Mouse (Mus musculus): ENCODE data around the gene Orc1. TPM values are rescaled to one million over a fixed set of nuclear protein-coding genes. Genes with fewer than 3 reads are reported as not detected.
A peak's percentile ranks its signal among the peaks of the same experiment; 100 is the strongest.

Gene Orc1
- total and polyA plus RNA-seq, 2 experiments from 2014 or later, result 0.27 to 0.78 TPM

DNA sequence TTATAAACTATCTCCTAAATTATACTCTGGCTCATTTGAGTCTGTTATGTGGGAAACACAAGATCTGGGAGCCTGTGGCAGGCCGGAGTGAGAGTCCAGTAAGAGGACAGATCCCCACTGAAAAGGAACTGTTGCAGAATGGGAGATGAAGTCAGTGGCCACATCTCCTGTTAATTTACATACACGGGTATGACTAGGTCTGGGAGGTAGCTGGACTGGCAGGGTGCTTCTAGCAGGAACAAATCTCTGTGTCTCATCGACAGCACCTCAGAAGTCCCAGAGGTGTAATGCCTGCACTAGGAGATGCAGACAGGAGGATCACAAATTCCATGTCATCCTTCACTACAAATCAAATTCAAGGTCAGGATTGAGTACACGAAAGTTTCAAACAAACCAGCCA, 39.4 kb downstream of the Orc1 start:
- 73% methylated on average over 4 of the region's 4 CpGs for WGBS
- H3K4me2 ChIP-seq (ENCODE audit: low read depth, low read length, poor library complexity, severe bottlenecking), result peak overlapping the region; percentile 70
- H3K9me3 ChIP-seq (ENCODE audit: low read length), result no peaks in the 10 kb centered on the region
- H3K27me3 ChIP-seq (ENCODE audit: insufficient read depth, low read length), result no peaks in the 10 kb centered on the region
- H3K27ac ChIP-seq (ENCODE audit: low read depth, low read length), result peak overlapping the region; percentile 97
- no peaks in the 10 kb centered on the region for H3K4me1 ChIP-seq (ENCODE audit: insufficient read depth, low read length)
- ATAC-seq (ENCODE audit: low FRiP score) (no peak), DNase-seq (ENCODE audit: low spot score) (no peak)
- TF ChIP-seq CTCF (IDR thresholded peaks at IDR 0.05), result no peak
- peak overlapping the region; percentile 93 for H3K9ac ChIP-seq (replicated peaks; ENCODE audit: low read length, poor library complexity, severe bottlenecking)
- peak overlapping the region; percentile 68; the same call in 1 of the 2 replicates for H3K4me3 ChIP-seq (ENCODE audit: low read depth, low read length)
- H3K36me3 ChIP-seq (ENCODE audit: insufficient read depth, low read length), result no peaks in the 10 kb centered on the region

DNA sequence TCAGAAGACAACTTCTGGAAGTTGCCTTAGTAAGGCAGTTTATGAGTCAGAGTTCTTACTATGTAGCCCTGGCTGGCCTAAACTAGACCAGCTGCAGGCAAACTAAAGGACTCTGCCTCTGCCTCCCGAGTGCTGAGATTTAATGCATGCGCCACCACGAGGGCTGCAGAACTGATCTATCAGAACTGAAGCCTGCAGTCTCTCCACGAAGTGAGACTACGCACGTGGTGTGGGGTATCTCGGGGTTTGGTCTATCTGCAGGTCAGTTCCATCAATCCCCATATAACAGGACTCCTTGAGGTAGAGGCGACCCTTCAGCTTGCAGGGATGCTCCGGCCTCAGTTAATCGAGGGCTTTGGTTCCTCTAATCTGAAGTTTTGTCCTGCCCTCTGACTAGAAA, 39.9 kb downstream of the Orc1 start:
- Histone ChIP-seq H3K27ac (ENCODE audit: low read depth, low read length) (peak overlapping the region; percentile 97), H3K36me3 (ENCODE audit: insufficient read depth, low read length) (no peaks in the 10 kb centered on the region)

DNA sequence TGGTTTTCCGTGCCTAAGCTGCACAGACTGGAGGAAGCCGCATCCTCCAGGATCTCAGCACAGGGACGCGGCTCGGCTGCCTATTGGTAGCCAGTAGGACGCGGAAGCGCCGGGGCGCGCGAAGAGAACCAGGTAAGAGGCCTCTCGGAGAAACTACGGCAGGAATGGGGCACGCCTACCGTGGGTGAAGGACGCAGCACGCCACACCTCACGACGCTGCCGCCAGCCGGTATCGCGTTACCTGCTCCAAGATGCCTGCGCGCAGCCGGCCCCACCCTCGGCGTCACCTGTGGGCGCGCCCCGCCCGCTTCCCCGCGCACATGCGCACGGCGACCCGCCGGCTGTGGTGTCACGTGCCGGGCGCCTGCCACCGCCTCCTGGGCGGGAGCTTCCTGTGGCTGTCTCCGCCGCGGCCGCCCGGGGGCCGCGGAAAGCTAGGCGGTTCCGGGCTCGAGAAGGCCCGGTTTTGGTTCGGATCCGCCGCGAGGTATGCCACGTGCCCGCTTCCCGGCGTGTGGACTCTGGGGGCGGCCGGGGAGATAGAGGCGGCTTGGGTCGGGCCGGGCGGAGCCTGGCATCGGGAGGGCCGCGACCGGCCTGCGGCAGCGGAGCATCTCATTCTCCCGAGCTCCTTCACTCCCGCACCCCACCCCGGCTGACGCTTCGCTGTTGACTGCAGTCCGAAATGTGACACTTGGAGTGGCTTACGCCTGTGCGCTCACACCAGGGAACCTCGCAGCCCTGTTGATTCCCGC, 40.5 kb downstream of the Orc1 start, which contains the start of gene Cc2d1b:
TSS of gene Cc2d1b (plus strand) at position 354 of the 755 bp plus-strand sequence.
- H3K4me1 ChIP-seq (ENCODE audit: insufficient read depth, low read length), result no peaks in the 10 kb centered on the region
- H3K9me3 ChIP-seq (ENCODE audit: low read length), result no peaks in the 10 kb centered on the region
- WGBS, result under 1% methylated on average over 71 of the region's 86 CpGs
- peak within 1 kb of the TSS; percentile 97 for H3K27ac ChIP-seq (ENCODE audit: low read depth, low read length)
- peak; percentile 94 for DNase-seq (ENCODE audit: low spot score)
- H3K4me2 ChIP-seq (ENCODE audit: low read depth, low read length, poor library complexity, severe bottlenecking), result peak within 1 kb of the TSS; percentile 70
- H3K36me3 ChIP-seq (ENCODE audit: insufficient read depth, low read length), result 0 out of 2 replicates have a peak, but pooled peaks cover 3% of the 10 kb centered on the region
- TF ChIP-seq CTCF (IDR thresholded peaks at IDR 0.05), result peak; percentile 22; the same call in 1 of the 2 replicates
- H3K9ac ChIP-seq (replicated peaks; ENCODE audit: low read length, poor library complexity, severe bottlenecking), result peak within 1 kb of the TSS; percentile 93
- no peaks in the 10 kb centered on the region for H3K27me3 ChIP-seq (ENCODE audit: insufficient read depth, low read length)
- ATAC-seq (ENCODE audit: low FRiP score), result peak; percentile 92
- peak within 1 kb of the TSS; percentile 68 for H3K4me3 ChIP-seq (ENCODE audit: low read depth, low read length)

More for the DNA sequence above, 39.9 kb downstream of the Orc1 start:
- ATAC-seq (ENCODE audit: low FRiP score), result peak; percentile 59
- Histone ChIP-seq H3K9ac (replicated peaks; ENCODE audit: low read length, poor library complexity, severe bottlenecking) (peak overlapping the region; percentile 93), H3K27me3 (ENCODE audit: insufficient read depth, low read length) (no peaks in the 10 kb centered on the region), H3K9me3 (ENCODE audit: low read length) (no peaks in the 10 kb centered on the region), H3K4me2 (ENCODE audit: low read depth, low read length, poor library complexity, severe bottlenecking) (peak overlapping the region; percentile 70), H3K4me1 (ENCODE audit: insufficient read depth, low read length) (no peaks in the 10 kb centered on the region), H3K4me3 (ENCODE audit: low read depth, low read length) (peak overlapping the region; percentile 68)
- WGBS, result under 1% methylated on average over 10 of the region's 10 CpGs
- peak; percentile 52 for DNase-seq (ENCODE audit: low spot score)
- TF ChIP-seq CTCF (IDR thresholded peaks at IDR 0.05), result no peak

DNA sequence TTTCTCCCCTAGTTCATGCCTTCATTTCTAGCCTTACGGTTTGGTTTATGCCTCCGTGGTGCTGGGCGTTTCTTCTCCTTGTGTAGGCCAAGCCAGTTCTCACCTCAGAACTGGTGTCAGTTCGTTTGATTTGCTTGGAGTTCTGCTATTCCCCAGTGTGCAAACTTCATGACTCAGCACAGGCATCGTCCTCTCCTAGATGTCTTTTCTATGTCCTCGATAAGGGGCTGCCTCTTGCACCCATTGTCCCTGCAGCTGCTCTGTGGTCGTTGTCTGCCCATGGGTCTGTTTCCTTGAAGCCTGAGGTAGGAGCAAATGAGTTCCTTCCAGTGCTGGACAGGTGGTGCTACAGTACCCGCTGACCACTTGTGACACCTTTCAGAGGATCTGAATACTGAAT, 41.3 kb downstream of the Orc1 start:
- Histone ChIP-seq H3K27ac (ENCODE audit: low read depth, low read length) (peak overlapping the region; percentile 97), H3K9me3 (ENCODE audit: low read length) (no peaks in the 10 kb centered on the region), H3K4me1 (ENCODE audit: insufficient read depth, low read length) (no peaks in the 10 kb centered on the region), H3K4me2 (ENCODE audit: low read depth, low read length, poor library complexity, severe bottlenecking) (peak overlapping the region; percentile 70), H3K36me3 (ENCODE audit: insufficient read depth, low read length) (peaks cover 11% of the 10 kb centered on the region), H3K27me3 (ENCODE audit: insufficient read depth, low read length) (no peaks in the 10 kb centered on the region), H3K4me3 (ENCODE audit: low read depth, low read length) (peak overlapping the region; percentile 68), H3K9ac (replicated peaks; ENCODE audit: low read length, poor library complexity, severe bottlenecking) (peak overlapping the region; percentile 93)
- DNase-seq (ENCODE audit: low spot score), result peak; percentile 29
- peak; percentile 8; the same call in 1 of the 2 replicates for TF ChIP-seq CTCF (IDR thresholded peaks at IDR 0.05)
- WGBS, result 16% methylated on average over 8 of the region's 8 CpGs
- peak; percentile 8; the same call in 1 of the 2 replicates for ATAC-seq (ENCODE audit: low FRiP score)

DNA sequence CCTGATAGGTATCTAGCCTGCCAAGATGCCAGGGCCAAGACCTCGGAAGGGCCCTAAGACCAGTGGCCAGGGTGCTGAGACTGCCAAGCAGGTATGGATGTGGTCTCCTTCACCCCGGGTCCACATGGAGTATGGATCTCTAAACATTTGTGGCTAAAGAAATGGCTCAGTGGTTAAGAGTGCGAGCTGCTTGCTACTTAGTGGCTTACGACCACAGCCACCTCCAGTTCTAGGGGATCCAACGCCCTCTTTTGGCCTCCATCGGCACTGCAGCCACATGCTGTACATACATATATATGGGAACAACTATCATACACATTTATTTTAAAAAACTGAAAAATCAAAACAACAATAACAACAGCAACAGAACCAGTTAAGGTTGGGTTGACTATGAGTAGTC, 42.3 kb downstream of the Orc1 start:
- WGBS, result 97% methylated on average over 6 of the region's 6 CpGs
- Histone ChIP-seq H3K36me3 (ENCODE audit: insufficient read depth, low read length) (peaks cover 16% of the 10 kb centered on the region), H3K4me1 (ENCODE audit: insufficient read depth, low read length) (no peaks in the 10 kb centered on the region), H3K27me3 (ENCODE audit: insufficient read depth, low read length) (no peaks in the 10 kb centered on the region), H3K9ac (replicated peaks; ENCODE audit: low read length, poor library complexity, severe bottlenecking) (no peak overlapping the region), H3K4me3 (ENCODE audit: low read depth, low read length) (no peak overlapping the region), H3K4me2 (ENCODE audit: low read depth, low read length, poor library complexity, severe bottlenecking) (no peak overlapping the region), H3K9me3 (ENCODE audit: low read length) (no peaks in the 10 kb centered on the region), H3K27ac (ENCODE audit: low read depth, low read length) (no peak overlapping the region)
- DNase-seq (ENCODE audit: low spot score) (no peak), ATAC-seq (ENCODE audit: low FRiP score) (no peak)
- TF ChIP-seq CTCF (IDR thresholded peaks at IDR 0.05), result peak; percentile 43

DNA sequence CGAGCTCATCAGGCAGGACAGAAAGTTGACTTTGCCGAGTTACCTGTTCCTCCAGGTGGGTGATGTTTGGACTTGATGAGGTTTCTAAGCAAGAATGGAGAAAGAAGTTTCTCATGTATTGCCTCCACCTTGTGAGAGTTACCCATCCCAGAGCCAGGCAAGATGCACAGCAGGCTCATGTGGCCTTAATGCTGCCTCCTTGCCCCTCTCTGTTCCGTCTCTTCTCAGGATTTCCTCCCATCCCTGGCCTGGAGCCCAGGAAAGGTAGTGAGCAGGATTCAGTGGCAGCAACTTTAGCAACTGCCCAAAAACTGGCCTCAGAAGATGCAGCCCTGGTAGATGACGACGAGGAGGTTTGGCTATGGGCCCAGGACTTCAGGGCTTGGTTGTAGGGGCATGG, 47.8 kb downstream of the Orc1 start:
- Histone ChIP-seq H3K4me2 (ENCODE audit: low read depth, low read length, poor library complexity, severe bottlenecking) (no peak overlapping the region), H3K27ac (ENCODE audit: low read depth, low read length) (no peak overlapping the region), H3K27me3 (ENCODE audit: insufficient read depth, low read length) (no peaks in the 10 kb centered on the region), H3K9ac (replicated peaks; ENCODE audit: low read length, poor library complexity, severe bottlenecking) (no peak overlapping the region), H3K4me1 (ENCODE audit: insufficient read depth, low read length) (no peaks in the 10 kb centered on the region), H3K9me3 (ENCODE audit: low read length) (no peaks in the 10 kb centered on the region), H3K4me3 (ENCODE audit: low read depth, low read length) (no peak overlapping the region), H3K36me3 (ENCODE audit: insufficient read depth, low read length) (peaks cover 65% of the 10 kb centered on the region)
- TF ChIP-seq CTCF (IDR thresholded peaks at IDR 0.05), result no peak
- no peak for DNase-seq (ENCODE audit: low spot score)
- ATAC-seq (ENCODE audit: low FRiP score), result no peak
- WGBS, result 90% methylated on average over 5 of the region's 5 CpGs
